Mouse (Mus musculus): Measurements from ENCODE around the gene Pard3.
A peak's percentile ranks its signal among the peaks of the same experiment; 100 is the strongest.

GRCm38 (mm10) chr8:127500206-127500605 is 436.5 kb downstream of the Pard3 start:
- TF ChIP-seq CTCF (conservative IDR thresholded peaks at IDR 0.05; ENCODE audit: low read length), result no peak
- TF ChIP-seq NANOG (IDR thresholded peaks at IDR 0.05; ENCODE audit: borderline replicate concordance, low read length), result peak; percentile 20; the same call in 1 of the 2 replicates

Measured in E14TG2a.4 (cell line).